Mouse (Mus musculus) heart, embryonic 11.5 days (tissue): Measurements from ENCODE around the gene Tmcc2. TPM values are rescaled to one million over a fixed set of nuclear protein-coding genes. Genes with fewer than 3 reads are reported as not detected.

Experiments
- ATAC-seq: fragments of 200-750 bp; cut with Nextera tagmentation; replicated peaks from 2 replicates; pipeline ENCODE4 v1.8.0; 2017; ENCODE audit warnings: moderate library complexity; ENCODE audit not compliant: insufficient number of reproducible peaks, low FRiP score, low TSS enrichment
- H3K27ac ChIP-seq: fragments of 300-500 bp; sonication (generic); 2 replicates; pipeline ENCODE4 v1.5.1; 2014; ENCODE audit warnings: mild to moderate bottlenecking, low read depth, low read length
- H3K27me3 ChIP-seq: fragments of 300-500 bp; sonication (generic); 2 replicates; pipeline ENCODE4 v1.6.1; 2014; ENCODE audit warnings: mild to moderate bottlenecking, low read length, mixed read lengths; ENCODE audit not compliant: control insufficient read depth, insufficient read depth
- H3K36me3 ChIP-seq: fragments of 300-500 bp; sonication (generic); 2 replicates; pipeline ENCODE4 v1.6.1; 2014; ENCODE audit warnings: mild to moderate bottlenecking, low read length, moderate library complexity, mixed read lengths; ENCODE audit not compliant: control insufficient read depth, insufficient read depth
- H3K4me1 ChIP-seq: fragments of 300-500 bp; sonication (generic); 2 replicates; pipeline ENCODE4 v1.6.1; 2014; ENCODE audit warnings: low read length; ENCODE audit not compliant: control insufficient read depth, insufficient read depth
- H3K4me2 ChIP-seq: fragments of 300-500 bp; sonication (generic); 2 replicates; pipeline ENCODE4 v1.6.1; 2014; ENCODE audit warnings: mild to moderate bottlenecking, moderate library complexity
- H3K4me3 ChIP-seq: fragments of 300-500 bp; sonication (generic); 2 replicates; pipeline ENCODE4 v1.5.1; 2014; ENCODE audit warnings: low read depth, low read length
- H3K9ac ChIP-seq: fragments of 300-500 bp; sonication (generic); 2 replicates; pipeline ENCODE4 v1.6.1; 2014; ENCODE audit warnings: mild to moderate bottlenecking, low read depth, low read length, moderate library complexity
- H3K9me3 ChIP-seq: fragments of 300-500 bp; sonication (generic); replicated peaks from 2 replicates; pipeline ENCODE4 v1.6.1; 2016; ENCODE audit warnings: low read length; ENCODE audit not compliant: control insufficient read depth
- WGBS: fragments of 180-500 bp; shearing (Covaris S2); extraction: QIAGEN DNeasy Blood & Tissue Kit; methylation state at CpG from one replicate; pipeline ENCODE4 v1.1.7; 2014; ENCODE audit not compliant: insufficient replicate concordance; 5-methylcytosine and 5-hydroxymethylcytosine counted together
- polyA plus RNA-seq: library from polyadenylated mRNA; unstranded; fragments of >200 nt; fragmentation: Nextera tagmentation; extraction: Ambion mirVana; gene quantifications from 2 replicates; pipeline ENCODE4 v1.2.1, GENCODE M21; 2014

Tmcc2 gene
- polyA plus RNA-seq, 1 experiment from 2014 or later, result 10.4 TPM

- 74% methylated on average over 1 of the region's 1 CpGs for WGBS
- no peaks in the 10 kb centered on the region for H3K27me3 ChIP-seq
- no peak overlapping the region for H3K4me3 ChIP-seq
- no peaks in the 10 kb centered on the region for H3K4me1 ChIP-seq
- no peak overlapping the region for H3K27ac ChIP-seq
- no peak overlapping the region for H3K4me2 ChIP-seq
- H3K36me3 ChIP-seq, result no peaks in the 10 kb centered on the region
- H3K9ac ChIP-seq, result no peak overlapping the region
- no peak for ATAC-seq
- H3K9me3 ChIP-seq, result no peaks in the 10 kb centered on the region
Observed at GRCm38 (mm10) chr1:132401843-132402242, 10.8 kb upstream of the Tmcc2 start.

- 50% methylated on average over 1 of the region's 1 CpGs for whole genome bisulfite sequencing
- Histone ChIP-seq H3K4me3 (no peak overlapping the region), H3K36me3 (no peaks in the 10 kb centered on the region), H3K9ac (no peak overlapping the region), H3K4me1 (no peaks in the 10 kb centered on the region), H3K27ac (no peak overlapping the region), H3K4me2 (no peak overlapping the region), H3K27me3 (no peaks in the 10 kb centered on the region), H3K9me3 (no peaks in the 10 kb centered on the region)
- ATAC-seq, result no peak
Observed at GRCm38 (mm10) chr1:132400538-132400937, 9.5 kb upstream of the Tmcc2 start.

GRCm38 (mm10) chr1:132396705-132397104 is 5.6 kb upstream of the Tmcc2 start:
- no peak overlapping the region for H3K4me3 ChIP-seq
- WGBS, result 64% methylated on average over 2 of the region's 2 CpGs
- no peaks in the 10 kb centered on the region for H3K36me3 ChIP-seq
- H3K4me2 ChIP-seq, result no peak overlapping the region
- no peaks in the 10 kb centered on the region for H3K27me3 ChIP-seq
- 0 out of 2 replicates have a peak, but pooled peaks cover 3% of the 10 kb centered on the region for H3K4me1 ChIP-seq
- no peak overlapping the region for H3K27ac ChIP-seq
- no peak for ATAC-seq
- no peak overlapping the region for H3K9ac ChIP-seq
- H3K9me3 ChIP-seq, result no peaks in the 10 kb centered on the region

- no peaks in the 10 kb centered on the region for H3K36me3 ChIP-seq
- no peak overlapping the region for H3K9ac ChIP-seq
- H3K9me3 ChIP-seq, result no peaks in the 10 kb centered on the region
- no peak for ATAC-seq
- no peak overlapping the region for H3K27ac ChIP-seq
- H3K27me3 ChIP-seq, result no peaks in the 10 kb centered on the region
- no peak overlapping the region for H3K4me2 ChIP-seq
- H3K4me3 ChIP-seq, result no peak overlapping the region
- peaks cover 23% of the 10 kb centered on the region for H3K4me1 ChIP-seq
- WGBS, result 76% methylated on average over 5 of the region's 5 CpGs
Observed at GRCm38 (mm10) chr1:132392872-132393271, 1.8 kb upstream of the Tmcc2 start.

- peak; percentile 84 for ATAC-seq
- Histone ChIP-seq H3K36me3 (no peaks in the 10 kb centered on the region), H3K4me1 (peaks cover 28% of the 10 kb centered on the region), H3K9ac (peak overlapping the region; percentile 87), H3K4me3 (peak overlapping the region; percentile 72), H3K4me2 (peak overlapping the region; percentile 73), H3K27me3 (no peaks in the 10 kb centered on the region), H3K9me3 (no peaks in the 10 kb centered on the region), H3K27ac (peak overlapping the region; percentile 42)
- WGBS, result under 1% methylated on average over 35 of the region's 54 CpGs
Observed at GRCm38 (mm10) chr1:132391580-132392022, 520 bp upstream of the Tmcc2 start.

- H3K4me1 ChIP-seq, result peaks cover 42% of the 10 kb centered on the region
- peak; percentile 55 for ATAC-seq
- 26% methylated on average over 15 of the region's 15 CpGs for WGBS
- H3K27ac ChIP-seq, result peak overlapping the region; percentile 85
- H3K27me3 ChIP-seq, result no peaks in the 10 kb centered on the region
- peak overlapping the region; percentile 73 for H3K4me2 ChIP-seq
- no peaks in the 10 kb centered on the region for H3K9me3 ChIP-seq
- peak overlapping the region; percentile 66 for H3K9ac ChIP-seq
- H3K4me3 ChIP-seq, result peak overlapping the region; percentile 72
- no peaks in the 10 kb centered on the region for H3K36me3 ChIP-seq
Observed at GRCm38 (mm10) chr1:132389886-132390585, 1.0 kb downstream of the Tmcc2 start.

GRCm38 (mm10) chr1:132388813-132389803 is 2.0 kb downstream of the Tmcc2 start:
- H3K27me3 ChIP-seq, result no peaks in the 10 kb centered on the region
- peak; percentile 32; the same call in 1 of the 2 replicates for ATAC-seq
- peak overlapping the region; percentile 72 for H3K4me3 ChIP-seq
- H3K9me3 ChIP-seq, result no peaks in the 10 kb centered on the region
- peaks cover 49% of the 10 kb centered on the region for H3K4me1 ChIP-seq
- H3K9ac ChIP-seq, result peak overlapping the region; percentile 66
- 42% methylated on average over 8 of the region's 8 CpGs for WGBS
- H3K36me3 ChIP-seq, result no peaks in the 10 kb centered on the region
- H3K27ac ChIP-seq, result peak overlapping the region; percentile 85
- peak overlapping the region; percentile 73 for H3K4me2 ChIP-seq

GRCm38 (mm10) chr1:132387943-132388342 is 3.1 kb downstream of the Tmcc2 start:
- no peaks in the 10 kb centered on the region for H3K36me3 ChIP-seq
- 24% methylated on average over 4 of the region's 4 CpGs for WGBS
- peak overlapping the region; percentile 85 for H3K27ac ChIP-seq
- H3K4me1 ChIP-seq, result peaks cover 49% of the 10 kb centered on the region
- peak; percentile 42; the same call in 1 of the 2 replicates for ATAC-seq
- H3K27me3 ChIP-seq, result no peaks in the 10 kb centered on the region
- peak overlapping the region; percentile 72 for H3K4me3 ChIP-seq
- H3K9me3 ChIP-seq, result no peaks in the 10 kb centered on the region
- H3K9ac ChIP-seq, result peak overlapping the region; percentile 47; the same call in 1 of the 2 replicates
- peak overlapping the region; percentile 73 for H3K4me2 ChIP-seq
